In the genomic region with DNA sequence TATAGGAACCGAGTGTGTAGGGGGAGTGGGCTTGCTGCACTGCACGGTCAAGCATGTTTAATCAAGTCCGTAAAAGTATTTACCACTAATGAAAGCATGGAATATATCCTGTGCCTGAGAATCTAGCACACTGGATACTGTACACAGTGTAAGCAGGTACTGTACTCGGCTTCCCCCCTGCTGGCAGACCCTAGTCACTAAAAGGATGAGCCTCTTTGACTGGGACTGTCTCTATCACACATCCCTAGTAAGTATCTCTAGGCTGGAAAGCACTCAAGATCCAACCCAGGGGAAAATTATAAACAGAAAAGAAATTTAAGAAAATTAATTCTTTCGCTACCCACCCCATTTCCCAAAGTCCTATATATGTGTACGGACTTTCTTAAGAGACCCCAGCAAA, we compare ENCODE assay signal across 7 mouse cellular contexts. TPM values are rescaled to one million over a fixed set of nuclear protein-coding genes. Genes with fewer than 3 reads are reported as not detected.
DNase-seq lines count a peak whose midpoint lies in the region; ATAC-seq lines count a peak whose summit lies in the region.

No protein-coding gene starts in this region.

- DNase-seq in lung, postnatal 25 days (ENCODE audit: low spot score): no peak
- peak; percentile 15 for DNase-seq in c-Kit-positive CD71-positive TER-119-positive erythroid progenitor cells, embryonic 14.5 days (ENCODE audit: low spot score)
- peak; percentile 23 for DNase-seq in neural tube, embryonic 10.5 days (ENCODE audit: extremely low spot score, low spot score)
- DNase-seq in ovary, postnatal 10 days (ENCODE audit: low spot score): no peak

- H3K4me2 ChIP-seq in lung, embryonic 16.5 days (ENCODE audit: low read depth, low read length): peak overlapping the region; percentile 84
- peak overlapping the region; percentile 99 for H3K4me2 ChIP-seq in heart, embryonic 15.5 days
- H3K4me2 ChIP-seq in limb, embryonic 12.5 days: peak overlapping the region; percentile 76

- H3K9me3 ChIP-seq in lung, embryonic 16.5 days (ENCODE audit: control insufficient read depth, low read length): no peaks in the 10 kb centered on the region
- no peaks in the 10 kb centered on the region for H3K9me3 ChIP-seq in heart, embryonic 15.5 days (replicated peaks)
- H3K9me3 ChIP-seq in limb, embryonic 12.5 days: no peaks in the 10 kb centered on the region

- no peak for ATAC-seq in lung, embryonic 16.5 days (ENCODE audit: low read depth)
- ATAC-seq in heart, embryonic 15.5 days (replicated peaks; ENCODE audit: insufficient number of reproducible peaks, insufficient read depth, low FRiP score, low read depth): no peak
- ATAC-seq in limb, embryonic 12.5 days (ENCODE audit: insufficient number of reproducible peaks, insufficient read depth, low FRiP score, low TSS enrichment, low read depth): no peak

- H3K36me3 ChIP-seq in lung, embryonic 16.5 days (ENCODE audit: control insufficient read depth, insufficient read depth, low read length): no peaks in the 10 kb centered on the region
- no peaks in the 10 kb centered on the region for H3K36me3 ChIP-seq in heart, embryonic 15.5 days
- H3K36me3 ChIP-seq in limb, embryonic 12.5 days: peaks cover 10% of the 10 kb centered on the region; the same call in 1 of the 2 replicates

- H3K27ac ChIP-seq in lung, embryonic 16.5 days (ENCODE audit: low read length): peak overlapping the region; percentile 98
- peak overlapping the region; percentile 97 for H3K27ac ChIP-seq in heart, embryonic 15.5 days
- H3K27ac ChIP-seq in limb, embryonic 12.5 days: peak overlapping the region; percentile 99; the same call in 1 of the 2 replicates

- 9% methylated on average over 6 of the region's 6 CpGs for WGBS in lung, embryonic 16.5 days
- 24% methylated on average over 6 of the region's 6 CpGs for WGBS in heart, embryonic 15.5 days
- 31% methylated on average over 6 of the region's 6 CpGs for whole genome bisulfite sequencing in limb, embryonic 12.5 days

- peaks cover 15% of the 10 kb centered on the region for H3K4me1 ChIP-seq in lung, embryonic 16.5 days (replicated peaks; ENCODE audit: control insufficient read depth, insufficient read depth, low read length)
- peaks cover 49% of the 10 kb centered on the region for H3K4me1 ChIP-seq in heart, embryonic 15.5 days (replicated peaks)
- peaks cover 35% of the 10 kb centered on the region for H3K4me1 ChIP-seq in limb, embryonic 12.5 days (replicated peaks)

- H3K4me3 ChIP-seq in lung, embryonic 16.5 days (ENCODE audit: low read length): peak overlapping the region; percentile 95
- peak overlapping the region; percentile 97 for H3K4me3 ChIP-seq in heart, embryonic 15.5 days
- peak overlapping the region; percentile 93 for H3K4me3 ChIP-seq in limb, embryonic 12.5 days (replicated peaks)

- H3K9ac ChIP-seq in lung, embryonic 16.5 days (ENCODE audit: low read length): peak overlapping the region; percentile 100
- peak overlapping the region; percentile 99 for H3K9ac ChIP-seq in heart, embryonic 15.5 days
- peak overlapping the region; percentile 99 for H3K9ac ChIP-seq in limb, embryonic 12.5 days (replicated peaks)

- no peaks in the 10 kb centered on the region for H3K27me3 ChIP-seq in lung, embryonic 16.5 days (ENCODE audit: control insufficient read depth, insufficient read depth, low read depth, low read length)
- H3K27me3 ChIP-seq in heart, embryonic 15.5 days: no peaks in the 10 kb centered on the region
- no peaks in the 10 kb centered on the region for H3K27me3 ChIP-seq in limb, embryonic 12.5 days

RNA-seq across cellular contexts. Expression of a gene that starts 2.8 kb away (rescaled TPM):
- polyA plus RNA-seq in lung, embryonic 16.5 days (2015; fragmentation: Nextera tagmentation; extraction: Ambion mirVana): 9.7 and 11.3 TPM in 2 replicates
- 6.9 and 8.0 TPM in 2 replicates for polyA plus RNA-seq in heart, embryonic 15.5 days (2015; fragmentation: Nextera tagmentation; extraction: Ambion mirVana)
- polyA plus RNA-seq in limb, embryonic 12.5 days (2016; fragmentation: Nextera tagmentation; extraction: Ambion mirVana): 20.5 and 22.5 TPM in 2 replicates

Comparison
In these comparisons a context has a peak if more than half of its experiments do, and no peak if none do; other contexts are left out.
1. DNase-seq: peak in c-Kit-positive CD71-positive TER-119-positive erythroid progenitor cells, embryonic 14.5 days (single experiment) and neural tube, embryonic 10.5 days (single experiment); none in lung, postnatal 25 days (single experiment) and ovary, postnatal 10 days (single experiment).
2. Peak in every context shown above with its lines, with median percentiles within 50 percentile points of each other: H3K27ac ChIP-seq, H3K4me2 ChIP-seq, H3K4me3 ChIP-seq and H3K9ac ChIP-seq.